Mouse (Mus musculus) ES-Bruce4 (cell line): ENCODE results near the gene Ttll7. TPM values are rescaled to one million over a fixed set of nuclear protein-coding genes. Genes with fewer than 3 reads are reported as not detected.

Source experiments
- H3K27ac ChIP-seq: 2 replicates; pipeline ENCODE4 v1.5.1; 2012; ENCODE audit warnings: low read length, inconsistent platforms; ENCODE audit not compliant: insufficient read depth
- H3K27me3 ChIP-seq: 2 replicates; pipeline ENCODE4 v1.6.1; 2012; ENCODE audit warnings: mild to moderate bottlenecking, low read length, inconsistent platforms; ENCODE audit not compliant: control insufficient read depth, poor library complexity, insufficient read depth, severe bottlenecking
- H3K36me3 ChIP-seq: 2 replicates; pipeline ENCODE4 v1.6.1; 2012; ENCODE audit warnings: inconsistent platforms, mild to moderate bottlenecking, low read length, moderate library complexity; ENCODE audit not compliant: control insufficient read depth, poor library complexity, insufficient read depth, severe bottlenecking
- H3K4me1 ChIP-seq: one replicate; pipeline ENCODE4 v1.8.1; 2011; ENCODE audit warnings: low read length; ENCODE audit not compliant: control insufficient read depth, insufficient read depth
- H3K4me3 ChIP-seq: 2 replicates; pipeline ENCODE4 v1.5.1; 2011; ENCODE audit warnings: low read depth, mild to moderate bottlenecking, low read length
- H3K9ac ChIP-seq: 2 replicates; pipeline ENCODE4 v1.6.1; 2012; ENCODE audit warnings: low read depth, mild to moderate bottlenecking, inconsistent platforms; ENCODE audit not compliant: poor library complexity, severe bottlenecking
- H3K9me3 ChIP-seq: replicated peaks from 2 replicates; pipeline ENCODE4 v1.6.1; 2012; ENCODE audit warnings: mild to moderate bottlenecking, low read length, inconsistent platforms; ENCODE audit not compliant: control insufficient read depth, poor library complexity, insufficient read depth, severe bottlenecking
- CTCF ChIP-seq: IDR thresholded peaks from one replicate; pipeline ENCODE4 v1.8.1; 2011; ENCODE audit warnings: low read depth, low read length
- EP300 ChIP-seq: IDR thresholded peaks from 2 replicates; pipeline ENCODE4 v1.6.1; 2011; ENCODE audit warnings: low read depth, low read length; ENCODE audit not compliant: insufficient read depth
- POLR2A ChIP-seq: IDR thresholded peaks from one replicate; pipeline ENCODE4 v1.8.1; 2011; ENCODE audit warnings: low read length; ENCODE audit not compliant: insufficient read depth
- polyA plus RNA-seq: library from polyadenylated mRNA; stranded (reverse); fragments of >200 nt; gene quantifications from 2 replicates; pipeline ENCODE4 v1.2.4, GENCODE M21; 2011; ENCODE audit warnings: low read depth; ENCODE audit not compliant: missing spikeins, insufficient read depth, insufficient read length

Ttll7 gene
- polyA plus RNA-seq, 1 experiment: 1.5 TPM

DNA sequence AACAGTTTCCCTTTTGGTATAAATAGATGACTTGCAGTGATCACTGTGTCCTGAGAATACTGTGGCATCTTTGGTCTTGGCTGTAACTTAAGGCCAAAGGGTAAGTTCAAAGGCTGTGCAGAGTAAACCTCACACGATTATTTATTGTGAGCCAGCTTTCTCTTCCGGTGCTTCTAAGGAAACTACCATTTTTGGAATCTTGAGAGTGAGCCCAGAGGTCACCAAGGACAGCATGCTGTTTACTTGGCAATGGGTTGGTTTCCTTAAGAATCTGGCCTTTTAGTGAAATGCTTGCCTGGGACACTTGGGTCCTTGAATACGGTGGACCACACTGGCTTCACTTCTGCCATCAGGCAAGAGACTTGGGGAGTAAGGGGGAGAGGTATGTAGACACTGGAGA, 9.4 kb upstream of the Ttll7 start:
- H3K4me3 ChIP-seq: no peak overlapping the region
- H3K36me3 ChIP-seq: no peaks in the 10 kb centered on the region
- TF ChIP-seq POLR2A (no peak), CTCF (no peak), EP300 (no peak)
- no peaks in the 10 kb centered on the region for H3K4me1 ChIP-seq
- no peaks in the 10 kb centered on the region for H3K9me3 ChIP-seq
- no peaks in the 10 kb centered on the region for H3K27me3 ChIP-seq
- no peak overlapping the region for H3K9ac ChIP-seq
- no peak overlapping the region for H3K27ac ChIP-seq

- Histone ChIP-seq H3K27ac (no peak overlapping the region), H3K36me3 (no peaks in the 10 kb centered on the region), H3K9ac (no peak overlapping the region), H3K9me3 (no peaks in the 10 kb centered on the region), H3K27me3 (no peaks in the 10 kb centered on the region), H3K4me3 (no peak overlapping the region), H3K4me1 (no peaks in the 10 kb centered on the region)
- TF ChIP-seq POLR2A (no peak), CTCF (no peak), EP300 (no peak)
Observed at GRCm38 (mm10) chr3:146843470-146843869, 8.7 kb upstream of the Ttll7 start.

DNA sequence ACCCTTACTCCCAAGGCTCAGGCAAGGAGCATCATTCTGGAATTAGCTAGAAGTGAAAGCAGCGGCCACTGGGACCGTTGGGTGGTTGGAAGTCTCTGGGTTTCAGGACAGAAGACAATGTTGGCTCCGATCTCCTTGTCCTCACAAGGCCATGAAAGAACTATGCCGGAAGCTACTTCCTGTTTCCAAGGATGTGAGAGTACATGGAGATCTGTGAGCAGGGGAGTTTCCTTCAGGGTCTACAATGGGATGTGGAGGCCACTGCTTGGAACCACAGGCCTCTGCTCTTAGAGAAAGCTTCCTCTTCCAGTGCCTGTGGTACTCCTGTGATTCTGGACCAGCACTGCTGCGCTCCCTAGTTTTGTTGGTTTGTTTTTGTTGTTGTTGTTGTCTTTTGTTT, 5.9 kb upstream of the Ttll7 start:
- no peak overlapping the region for H3K4me3 ChIP-seq
- H3K27me3 ChIP-seq: no peaks in the 10 kb centered on the region
- H3K27ac ChIP-seq: no peak overlapping the region
- H3K9ac ChIP-seq: no peak overlapping the region
- TF ChIP-seq CTCF: no peak
- no peak for TF ChIP-seq EP300
- TF ChIP-seq POLR2A: no peak
- H3K9me3 ChIP-seq: no peaks in the 10 kb centered on the region
- no peaks in the 10 kb centered on the region for H3K4me1 ChIP-seq
- H3K36me3 ChIP-seq: no peaks in the 10 kb centered on the region

- H3K4me3 ChIP-seq: no peak overlapping the region
- no peak overlapping the region for H3K27ac ChIP-seq
- no peaks in the 10 kb centered on the region for H3K27me3 ChIP-seq
- H3K4me1 ChIP-seq: no peaks in the 10 kb centered on the region
- no peaks in the 10 kb centered on the region for H3K9me3 ChIP-seq
- no peak overlapping the region for H3K9ac ChIP-seq
- no peaks in the 10 kb centered on the region for H3K36me3 ChIP-seq
- TF ChIP-seq EP300 (no peak), POLR2A (no peak), CTCF (no peak)
Observed at GRCm38 (mm10) chr3:146848112-146848511, 4.1 kb upstream of the Ttll7 start.

DNA sequence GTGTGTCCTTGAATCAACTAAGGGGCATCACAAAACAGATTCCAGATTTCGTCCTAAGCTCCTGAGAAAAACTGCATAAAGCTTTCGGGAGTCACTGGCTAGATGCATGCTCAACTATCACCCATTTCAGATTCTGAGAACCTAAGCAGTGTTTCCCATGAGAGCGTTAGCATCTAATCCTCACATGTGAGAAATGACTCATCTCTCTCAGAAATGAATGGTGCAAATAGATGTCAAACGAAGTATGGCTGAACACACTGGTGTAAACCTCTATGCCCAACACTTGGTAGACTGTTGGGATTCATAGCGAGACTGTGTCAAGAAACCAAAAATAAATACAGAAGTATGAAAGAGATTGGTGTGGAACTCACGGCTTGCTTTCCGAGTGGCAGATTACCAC, 2.8 kb upstream of the Ttll7 start:
- Histone ChIP-seq H3K9me3 (no peaks in the 10 kb centered on the region), H3K27me3 (peaks cover 1% of the 10 kb centered on the region; the same call in 1 of the 2 replicates), H3K4me3 (no peak overlapping the region), H3K4me1 (no peaks in the 10 kb centered on the region), H3K27ac (no peak overlapping the region), H3K36me3 (no peaks in the 10 kb centered on the region), H3K9ac (no peak overlapping the region)
- TF ChIP-seq EP300 (no peak), CTCF (no peak), POLR2A (no peak)

- Histone ChIP-seq H3K27me3 (peaks cover 1% of the 10 kb centered on the region; the same call in 1 of the 2 replicates), H3K9me3 (no peaks in the 10 kb centered on the region), H3K9ac (no peak overlapping the region), H3K36me3 (no peaks in the 10 kb centered on the region), H3K27ac (no peak overlapping the region), H3K4me1 (no peaks in the 10 kb centered on the region), H3K4me3 (no peak overlapping the region)
- no peak for TF ChIP-seq EP300
- no peak for TF ChIP-seq POLR2A
- TF ChIP-seq CTCF: no peak
Observed at GRCm38 (mm10) chr3:146854473-146855087, 2.4 kb downstream of the Ttll7 start.
